Mouse (Mus musculus): ENCODE data around the gene Dlgap4. TPM values are rescaled to one million over a fixed set of nuclear protein-coding genes. Genes with fewer than 3 reads are reported as not detected.

The Dlgap4 gene
- polyA plus RNA-seq, 1 experiment: 63.5 TPM

- H3K4me1 ChIP-seq (ENCODE audit: control insufficient read depth, insufficient read depth, low read length): no peaks in the 10 kb centered on the region
- H3K4me3 ChIP-seq (replicated peaks; ENCODE audit: control insufficient read depth, low read depth, low read length): no peak overlapping the region
- WGBS: 90% methylated on average over 10 of the region's 10 CpGs
- no peak overlapping the region for H3K27ac ChIP-seq (ENCODE audit: control insufficient read depth, insufficient read depth, low read depth, low read length, poor library complexity)
- TF ChIP-seq CTCF (IDR thresholded peaks at IDR 0.05; ENCODE audit: control insufficient read depth, insufficient read depth, low read length) (no peak), POLR2A (IDR thresholded peaks at IDR 0.05; ENCODE audit: borderline replicate concordance, control insufficient read depth, low read depth, low read length) (no peak)
These were observed 150.5 kb downstream of the Dlgap4 start for GRCm38 (mm10) chr2:156764022-156764421.

DNA sequence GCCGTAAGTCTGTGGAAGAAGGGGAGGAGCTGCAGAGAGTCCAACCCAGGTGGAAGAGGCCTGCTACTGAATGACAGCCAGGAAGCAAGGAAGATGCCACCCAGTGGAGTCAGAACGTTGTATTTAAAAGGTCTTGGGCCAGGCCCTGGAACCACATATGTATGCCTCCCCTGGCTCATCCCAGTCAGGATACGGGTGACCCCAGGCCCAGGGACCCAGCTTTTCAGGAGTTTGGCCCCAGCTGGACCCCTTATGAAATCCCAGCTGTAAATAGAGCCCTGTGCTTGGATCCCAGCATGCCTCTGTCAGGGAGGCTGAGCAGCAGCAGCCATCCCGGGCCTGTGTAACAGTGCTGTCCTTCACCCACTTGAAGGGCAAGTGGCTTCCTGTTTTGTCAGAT lies 151.2 kb downstream of the Dlgap4 start:
- WGBS: 44% methylated on average over 4 of the region's 4 CpGs
- Histone ChIP-seq H3K4me1 (ENCODE audit: control insufficient read depth, insufficient read depth, low read length) (no peaks in the 10 kb centered on the region), H3K27ac (ENCODE audit: control insufficient read depth, insufficient read depth, low read depth, low read length, poor library complexity) (no peak overlapping the region), H3K4me3 (replicated peaks; ENCODE audit: control insufficient read depth, low read depth, low read length) (no peak overlapping the region)
- no peak for TF ChIP-seq CTCF (IDR thresholded peaks at IDR 0.05; ENCODE audit: control insufficient read depth, insufficient read depth, low read length)
- no peak for TF ChIP-seq POLR2A (IDR thresholded peaks at IDR 0.05; ENCODE audit: borderline replicate concordance, control insufficient read depth, low read depth, low read length)

DNA sequence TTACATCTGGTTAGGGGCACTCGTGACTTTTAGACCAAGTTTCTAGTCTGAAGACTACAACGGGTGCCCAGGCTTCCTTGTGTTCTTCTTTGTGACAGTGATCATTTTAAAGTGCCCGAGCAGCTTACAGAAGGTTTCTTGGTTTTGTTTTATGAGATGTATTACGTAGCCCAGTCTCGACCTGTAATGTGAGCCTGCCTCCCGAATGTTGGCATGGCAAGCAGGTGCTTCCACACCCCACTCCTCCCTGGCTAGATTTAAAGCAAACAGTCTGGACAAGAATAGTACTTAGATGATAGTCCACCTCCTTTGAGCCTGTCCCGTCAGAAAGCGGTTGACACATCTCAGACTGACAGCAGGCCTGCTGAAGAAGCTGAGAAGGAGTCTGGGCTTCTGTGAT lies 152.1 kb downstream of the Dlgap4 start:
- Histone ChIP-seq H3K4me1 (ENCODE audit: control insufficient read depth, insufficient read depth, low read length) (no peaks in the 10 kb centered on the region), H3K27ac (ENCODE audit: control insufficient read depth, insufficient read depth, low read depth, low read length, poor library complexity) (no peak overlapping the region), H3K4me3 (replicated peaks; ENCODE audit: control insufficient read depth, low read depth, low read length) (no peak overlapping the region)
- 81% methylated on average over 8 of the region's 8 CpGs for WGBS
- TF ChIP-seq CTCF (IDR thresholded peaks at IDR 0.05; ENCODE audit: control insufficient read depth, insufficient read depth, low read length) (no peak), POLR2A (IDR thresholded peaks at IDR 0.05; ENCODE audit: borderline replicate concordance, control insufficient read depth, low read depth, low read length) (no peak)

DNA sequence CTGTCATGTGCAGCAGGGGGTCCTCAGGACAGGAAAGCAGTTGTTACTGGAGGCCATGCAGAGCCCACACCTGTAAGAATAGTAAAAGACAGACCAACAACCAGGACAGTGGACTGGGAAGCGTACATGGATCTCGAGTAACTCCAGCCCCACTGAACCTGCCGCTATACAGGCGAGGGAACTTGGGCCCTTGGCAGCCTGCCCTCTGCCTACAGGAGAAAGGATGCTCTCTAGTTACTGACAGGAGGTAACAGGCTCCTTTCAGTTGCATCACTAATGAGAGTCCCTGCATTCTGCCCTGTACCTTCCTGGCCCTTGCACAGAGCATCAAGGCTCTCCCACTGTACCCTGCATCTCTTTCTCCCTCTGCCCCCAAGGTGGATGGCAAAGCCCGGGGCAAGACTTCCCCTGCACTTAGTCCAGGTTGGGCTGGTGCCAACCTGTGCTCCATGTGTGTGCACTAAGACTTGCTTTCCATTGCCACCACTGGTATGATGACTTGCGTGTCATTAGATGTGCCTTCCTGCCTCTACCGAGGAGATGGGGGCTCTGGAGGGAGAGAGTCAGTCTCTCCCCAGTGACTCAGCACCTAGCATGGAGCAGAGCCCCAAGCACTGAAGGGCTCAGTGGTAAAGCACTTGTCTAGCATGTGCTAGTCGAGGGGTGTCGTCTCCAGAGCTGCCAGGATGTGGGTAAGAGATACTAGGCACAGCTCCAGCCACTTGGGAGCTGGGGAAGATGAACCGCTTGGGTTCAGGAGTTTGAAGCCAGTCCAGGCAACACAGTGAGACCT lies 152.9 kb downstream of the Dlgap4 start:
- TF ChIP-seq POLR2A (IDR thresholded peaks at IDR 0.05; ENCODE audit: borderline replicate concordance, control insufficient read depth, low read depth, low read length) (no peak), CTCF (IDR thresholded peaks at IDR 0.05; ENCODE audit: control insufficient read depth, insufficient read depth, low read length) (no peak)
- 28% methylated on average over 10 of the region's 10 CpGs for WGBS
- Histone ChIP-seq H3K4me1 (ENCODE audit: control insufficient read depth, insufficient read depth, low read length) (no peaks in the 10 kb centered on the region), H3K27ac (ENCODE audit: control insufficient read depth, insufficient read depth, low read depth, low read length, poor library complexity) (no peak overlapping the region), H3K4me3 (replicated peaks; ENCODE audit: control insufficient read depth, low read depth, low read length) (no peak overlapping the region)

GRCm38 (mm10) chr2:156767108-156767507 lies 153.6 kb downstream of the Dlgap4 start:
- Histone ChIP-seq H3K27ac (ENCODE audit: control insufficient read depth, insufficient read depth, low read depth, low read length, poor library complexity) (no peak overlapping the region), H3K4me3 (replicated peaks; ENCODE audit: control insufficient read depth, low read depth, low read length) (no peak overlapping the region), H3K4me1 (ENCODE audit: control insufficient read depth, insufficient read depth, low read length) (no peaks in the 10 kb centered on the region)
- TF ChIP-seq POLR2A (IDR thresholded peaks at IDR 0.05; ENCODE audit: borderline replicate concordance, control insufficient read depth, low read depth, low read length): no peak
- TF ChIP-seq CTCF (IDR thresholded peaks at IDR 0.05; ENCODE audit: control insufficient read depth, insufficient read depth, low read length): no peak
- 67% methylated on average over 5 of the region's 5 CpGs for WGBS

GRCm38 (mm10) chr2:156769274-156769673 lies 155.8 kb downstream of the Dlgap4 start:
- TF ChIP-seq CTCF (IDR thresholded peaks at IDR 0.05; ENCODE audit: control insufficient read depth, insufficient read depth, low read length) (no peak), POLR2A (IDR thresholded peaks at IDR 0.05; ENCODE audit: borderline replicate concordance, control insufficient read depth, low read depth, low read length) (no peak)
- WGBS: 63% methylated on average over 12 of the region's 12 CpGs
- Histone ChIP-seq H3K27ac (ENCODE audit: control insufficient read depth, insufficient read depth, low read depth, low read length, poor library complexity) (no peak overlapping the region), H3K4me3 (replicated peaks; ENCODE audit: control insufficient read depth, low read depth, low read length) (no peak overlapping the region), H3K4me1 (ENCODE audit: control insufficient read depth, insufficient read depth, low read length) (no peaks in the 10 kb centered on the region)

- Histone ChIP-seq H3K4me3 (replicated peaks; ENCODE audit: control insufficient read depth, low read depth, low read length) (no peak overlapping the region), H3K27ac (ENCODE audit: control insufficient read depth, insufficient read depth, low read depth, low read length, poor library complexity) (no peak overlapping the region), H3K4me1 (ENCODE audit: control insufficient read depth, insufficient read depth, low read length) (no peaks in the 10 kb centered on the region)
- TF ChIP-seq CTCF (IDR thresholded peaks at IDR 0.05; ENCODE audit: control insufficient read depth, insufficient read depth, low read length) (no peak), POLR2A (IDR thresholded peaks at IDR 0.05; ENCODE audit: borderline replicate concordance, control insufficient read depth, low read depth, low read length) (no peak)
These were observed 160.0 kb downstream of the Dlgap4 start for GRCm38 (mm10) chr2:156773470-156773869.

DNA sequence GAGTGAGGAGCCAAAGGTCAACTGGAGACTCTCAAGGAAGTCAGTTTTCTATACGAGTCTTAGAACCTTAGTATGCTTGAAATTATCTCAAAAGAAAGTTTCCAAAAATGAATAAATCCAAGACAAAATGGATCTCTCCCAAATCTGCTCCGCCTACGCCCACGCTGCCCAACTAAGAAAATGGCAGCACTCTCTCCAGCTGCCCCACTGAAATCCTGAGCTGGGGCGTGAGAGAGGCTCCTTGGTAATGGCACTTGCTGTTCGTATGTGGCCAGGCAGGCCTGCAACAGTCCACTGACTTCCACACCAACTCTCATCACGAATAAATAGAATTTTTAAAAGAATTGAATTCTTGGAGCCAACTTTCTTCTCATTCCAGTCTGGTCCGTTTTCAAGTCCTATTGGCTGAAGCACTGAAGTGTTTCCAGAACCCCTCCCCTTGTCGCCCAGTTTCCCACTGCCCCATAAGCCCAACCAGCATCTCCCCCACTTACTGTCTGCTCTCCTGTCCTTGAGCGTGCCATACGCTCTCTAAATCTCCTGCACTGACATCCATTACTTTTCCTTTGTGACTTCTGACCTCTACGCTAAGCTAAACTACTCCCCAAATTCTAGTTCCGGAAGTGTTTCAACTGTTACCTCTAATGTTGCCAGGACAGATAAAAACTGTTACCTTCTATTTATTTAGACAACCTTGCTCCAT lies 160.7 kb downstream of the Dlgap4 start:
- TF ChIP-seq CTCF (IDR thresholded peaks at IDR 0.05; ENCODE audit: control insufficient read depth, insufficient read depth, low read length) (no peak), POLR2A (IDR thresholded peaks at IDR 0.05; ENCODE audit: borderline replicate concordance, control insufficient read depth, low read depth, low read length) (no peak)
- WGBS: 87% methylated on average over 13 of the region's 13 CpGs
- Histone ChIP-seq H3K27ac (ENCODE audit: control insufficient read depth, insufficient read depth, low read depth, low read length, poor library complexity) (no peak overlapping the region), H3K4me3 (replicated peaks; ENCODE audit: control insufficient read depth, low read depth, low read length) (no peak overlapping the region), H3K4me1 (ENCODE audit: control insufficient read depth, insufficient read depth, low read length) (no peaks in the 10 kb centered on the region)

Measured in bone marrow, adult 2 months (tissue).